Mouse (Mus musculus) forebrain, embryonic 16.5 days (tissue): ENCODE results near the gene Aspscr1. TPM values are rescaled to one million over a fixed set of nuclear protein-coding genes. Genes with fewer than 3 reads are reported as not detected.

ENCODE experiments used
- ATAC-seq: fragments of 200-750 bp; cut with Nextera tagmentation; 2 replicates; pipeline ENCODE4 v1.8.0; 2017; ENCODE audit warnings: mild to moderate bottlenecking, moderate library complexity
- H3K27ac ChIP-seq: fragments of 300-500 bp; sonication (generic); 2 replicates; pipeline ENCODE4 v1.5.1; 2014; ENCODE audit warnings: low read length, control low read depth
- H3K27me3 ChIP-seq: fragments of 300-500 bp; sonication (generic); replicated peaks from 2 replicates; pipeline ENCODE4 v1.6.1; 2014; ENCODE audit warnings: low read length; ENCODE audit not compliant: control insufficient read depth, insufficient read depth
- H3K36me3 ChIP-seq: fragments of 300-500 bp; sonication (generic); 2 replicates; pipeline ENCODE4 v1.6.1; 2014; ENCODE audit not compliant: control insufficient read depth, insufficient read depth
- H3K4me1 ChIP-seq: fragments of 300-500 bp; sonication (generic); replicated peaks from 2 replicates; pipeline ENCODE4 v1.6.1; 2014; ENCODE audit warnings: low read length; ENCODE audit not compliant: control insufficient read depth, insufficient read depth
- H3K4me2 ChIP-seq: fragments of 300-500 bp; sonication (generic); 2 replicates; pipeline ENCODE4 v1.6.1; 2014; ENCODE audit warnings: mild to moderate bottlenecking, low read length, control low read depth
- H3K4me3 ChIP-seq: fragments of 300-500 bp; sonication (generic); replicated peaks from 2 replicates; pipeline ENCODE4 v1.5.1; 2014; ENCODE audit warnings: mild to moderate bottlenecking, low read length, control low read depth
- H3K9ac ChIP-seq: fragments of 300-500 bp; sonication (generic); replicated peaks from 2 replicates; pipeline ENCODE4 v1.6.1; 2014; ENCODE audit warnings: low read depth, low read length, control low read depth
- H3K9me3 ChIP-seq: fragments of 300-500 bp; sonication (generic); 2 replicates; pipeline ENCODE4 v1.6.1; 2016; ENCODE audit warnings: low read length; ENCODE audit not compliant: control insufficient read depth
- WGBS: fragments of 180-500 bp; shearing (Covaris S2); extraction: QIAGEN DNeasy Blood & Tissue Kit; methylation state at CpG from one replicate; pipeline ENCODE4 v1.1.7; 2014; 5-methylcytosine and 5-hydroxymethylcytosine counted together
- polyA plus RNA-seq: library from polyadenylated mRNA; unstranded; fragments of >200 nt; fragmentation: Nextera tagmentation; extraction: Ambion mirVana; gene quantifications from 2 replicates; pipeline ENCODE4 v1.2.1, GENCODE M21; 2015

Gene Aspscr1
- polyA plus RNA-seq, 1 experiment from 2014 or later = 158 TPM

GRCm38 (mm10) chr11:120692471-120693011 lies 19.8 kb downstream of the Aspscr1 start:
- no peaks in the 10 kb centered on the region for H3K27me3 ChIP-seq
- no peaks in the 10 kb centered on the region for H3K9me3 ChIP-seq
- H3K4me3 ChIP-seq = no peak overlapping the region
- no peak overlapping the region for H3K27ac ChIP-seq
- no peak overlapping the region for H3K4me2 ChIP-seq
- no peaks in the 10 kb centered on the region for H3K4me1 ChIP-seq
- H3K36me3 ChIP-seq = peaks cover 11% of the 10 kb centered on the region; the same call in 1 of the 2 replicates
- ATAC-seq = no peak
- 94% methylated on average over 4 of the region's 4 CpGs for WGBS
- no peak overlapping the region for H3K9ac ChIP-seq

GRCm38 (mm10) chr11:120693461-120693860 lies 20.7 kb downstream of the Aspscr1 start:
- no peaks in the 10 kb centered on the region for H3K27me3 ChIP-seq
- no peak overlapping the region for H3K4me2 ChIP-seq
- no peak for ATAC-seq
- no peak overlapping the region for H3K27ac ChIP-seq
- no peaks in the 10 kb centered on the region for H3K9me3 ChIP-seq
- H3K4me1 ChIP-seq = no peaks in the 10 kb centered on the region
- peaks cover 11% of the 10 kb centered on the region; the same call in 1 of the 2 replicates for H3K36me3 ChIP-seq
- no peak overlapping the region for H3K4me3 ChIP-seq
- no peak overlapping the region for H3K9ac ChIP-seq
- 62% methylated on average over 3 of the region's 3 CpGs for WGBS

GRCm38 (mm10) chr11:120695184-120695583 lies 22.4 kb downstream of the Aspscr1 start:
- Histone ChIP-seq H3K4me2 (no peak overlapping the region), H3K27me3 (no peaks in the 10 kb centered on the region), H3K36me3 (peaks cover under 1% of the 10 kb centered on the region; the same call in 1 of the 2 replicates), H3K4me1 (no peaks in the 10 kb centered on the region), H3K27ac (no peak overlapping the region), H3K9me3 (no peaks in the 10 kb centered on the region), H3K4me3 (no peak overlapping the region), H3K9ac (no peak overlapping the region)
- 39% methylated on average over 4 of the region's 4 CpGs for WGBS
- ATAC-seq = peak; percentile 49

GRCm38 (mm10) chr11:120695641-120696040 lies 22.9 kb downstream of the Aspscr1 start:
- Histone ChIP-seq H3K27ac (peak overlapping the region; percentile 28; the same call in 1 of the 2 replicates), H3K27me3 (no peaks in the 10 kb centered on the region), H3K9me3 (no peaks in the 10 kb centered on the region), H3K9ac (no peak overlapping the region), H3K36me3 (no peaks in the 10 kb centered on the region), H3K4me1 (no peaks in the 10 kb centered on the region), H3K4me3 (no peak overlapping the region), H3K4me2 (no peak overlapping the region)
- no peak for ATAC-seq
- 45% methylated on average over 12 of the region's 12 CpGs for WGBS

- Histone ChIP-seq H3K36me3 (0 out of 2 replicates have a peak, but pooled peaks cover 4% of the 10 kb centered on the region), H3K27ac (no peak overlapping the region), H3K9me3 (no peaks in the 10 kb centered on the region), H3K27me3 (no peaks in the 10 kb centered on the region), H3K4me1 (no peaks in the 10 kb centered on the region), H3K4me3 (no peak overlapping the region), H3K4me2 (no peak overlapping the region), H3K9ac (no peak overlapping the region)
- no peak for ATAC-seq
- 91% methylated on average over 6 of the region's 6 CpGs for WGBS
These were observed 23.8 kb downstream of the Aspscr1 start for GRCm38 (mm10) chr11:120696568-120696967.

GRCm38 (mm10) chr11:120697741-120698140 lies 25.0 kb downstream of the Aspscr1 start:
- no peak overlapping the region for H3K9ac ChIP-seq
- no peaks in the 10 kb centered on the region for H3K9me3 ChIP-seq
- no peak overlapping the region for H3K4me2 ChIP-seq
- ATAC-seq = no peak
- 73% methylated on average over 10 of the region's 10 CpGs for WGBS
- H3K4me3 ChIP-seq = no peak overlapping the region
- no peaks in the 10 kb centered on the region for H3K4me1 ChIP-seq
- H3K27me3 ChIP-seq = no peaks in the 10 kb centered on the region
- H3K27ac ChIP-seq = no peak overlapping the region
- 0 out of 2 replicates have a peak, but pooled peaks cover 4% of the 10 kb centered on the region for H3K36me3 ChIP-seq

GRCm38 (mm10) chr11:120703696-120704454 lies 31.1 kb downstream of the Aspscr1 start:
- H3K4me1 ChIP-seq = peaks cover 13% of the 10 kb centered on the region
- H3K36me3 ChIP-seq = peaks cover 6% of the 10 kb centered on the region; the same call in 1 of the 2 replicates
- no peak overlapping the region for H3K27ac ChIP-seq
- H3K4me3 ChIP-seq = no peak overlapping the region
- WGBS = 44% methylated on average over 15 of the region's 15 CpGs
- ATAC-seq = no peak
- H3K27me3 ChIP-seq = no peaks in the 10 kb centered on the region
- no peak overlapping the region for H3K4me2 ChIP-seq
- H3K9ac ChIP-seq = no peak overlapping the region
- no peaks in the 10 kb centered on the region for H3K9me3 ChIP-seq

- H3K27ac ChIP-seq = no peak overlapping the region
- 20% methylated on average over 8 of the region's 8 CpGs for WGBS
- no peak for ATAC-seq
- H3K27me3 ChIP-seq = no peaks in the 10 kb centered on the region
- peaks cover 13% of the 10 kb centered on the region for H3K4me1 ChIP-seq
- H3K9me3 ChIP-seq = no peaks in the 10 kb centered on the region
- no peak overlapping the region for H3K4me2 ChIP-seq
- no peak overlapping the region for H3K9ac ChIP-seq
- H3K4me3 ChIP-seq = no peak overlapping the region
- peaks cover 7% of the 10 kb centered on the region; the same call in 1 of the 2 replicates for H3K36me3 ChIP-seq
These were observed 31.9 kb downstream of the Aspscr1 start for GRCm38 (mm10) chr11:120704486-120705325.

- no peak overlapping the region for H3K4me3 ChIP-seq
- no peak overlapping the region for H3K27ac ChIP-seq
- ATAC-seq = no peak
- H3K4me1 ChIP-seq = peaks cover 13% of the 10 kb centered on the region
- H3K9me3 ChIP-seq = no peaks in the 10 kb centered on the region
- H3K27me3 ChIP-seq = no peaks in the 10 kb centered on the region
- WGBS = 73% methylated on average over 5 of the region's 5 CpGs
- H3K9ac ChIP-seq = no peak overlapping the region
- H3K4me2 ChIP-seq = no peak overlapping the region
- peaks cover 8% of the 10 kb centered on the region for H3K36me3 ChIP-seq
These were observed 33.3 kb downstream of the Aspscr1 start for GRCm38 (mm10) chr11:120706120-120706519.
